Mouse (Mus musculus) monocyte, adult 2 months (primary cell): Measurements from ENCODE around the gene Bcam.

Experiments used
- DNase-seq, 2 experiments: peaks; one replicate each; pipeline ENCODE4 v3.0.0; 2022; ENCODE audit warnings: low spot score in 2 of 2, low read depth in 1 of 2

Gene Bcam

GRCm38 (mm10) chr7:19734178-19734666 lies 36.6 kb downstream of the Bcam start:
- no peak for DNase-seq

- no peak for DNase-seq
Observed at GRCm38 (mm10) chr7:19726541-19726940, 44.3 kb downstream of the Bcam start.

DNA sequence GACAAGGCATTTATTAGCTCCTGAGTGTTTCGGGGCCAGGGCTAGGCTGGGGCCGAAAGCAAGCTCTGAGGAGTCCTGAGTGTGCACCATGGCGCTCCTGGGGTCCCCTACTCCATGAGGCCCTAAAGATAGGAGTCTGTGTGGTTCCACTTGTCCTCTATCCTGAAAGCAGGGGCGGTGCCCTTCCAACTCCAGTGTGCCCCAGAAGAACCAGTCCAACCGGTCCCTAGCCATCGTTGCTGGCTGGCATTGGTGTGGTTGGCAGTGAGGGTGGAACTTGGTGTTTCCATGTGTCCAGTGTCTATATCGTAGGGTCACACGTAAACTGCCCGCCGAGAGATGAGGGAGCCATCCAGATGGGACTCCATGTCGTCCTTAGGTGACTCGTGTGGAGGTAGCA lies 46.6 kb downstream of the Bcam start:
- DNase-seq: no peak

DNA sequence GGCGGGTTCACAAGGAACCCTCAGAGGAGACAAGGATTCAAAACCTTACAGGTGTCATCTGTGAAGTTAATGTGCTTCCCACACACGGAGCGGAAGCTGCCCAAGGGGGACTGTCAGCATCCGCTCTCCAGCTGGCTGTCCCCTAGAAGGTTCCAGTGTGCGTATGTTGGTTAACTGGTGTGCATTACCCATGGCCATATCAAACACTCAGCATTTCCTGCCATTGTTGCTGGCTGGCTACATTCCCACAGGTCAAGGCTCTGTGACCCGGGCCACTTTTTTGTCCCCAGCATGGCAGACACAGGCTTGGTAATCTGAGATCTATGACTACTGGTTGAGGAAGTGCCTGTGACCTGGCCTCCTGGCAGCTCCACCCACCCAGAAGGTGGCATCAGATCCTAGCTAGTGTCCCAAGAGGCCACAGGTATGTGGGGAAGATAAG lies 48.0 kb downstream of the Bcam start:
- no peak for DNase-seq

GRCm38 (mm10) chr7:19719200-19719599 lies 51.6 kb downstream of the Bcam start:
- DNase-seq: no peak

GRCm38 (mm10) chr7:19718297-19718952 lies 52.4 kb downstream of the Bcam start:
- no peak for DNase-seq

DNA sequence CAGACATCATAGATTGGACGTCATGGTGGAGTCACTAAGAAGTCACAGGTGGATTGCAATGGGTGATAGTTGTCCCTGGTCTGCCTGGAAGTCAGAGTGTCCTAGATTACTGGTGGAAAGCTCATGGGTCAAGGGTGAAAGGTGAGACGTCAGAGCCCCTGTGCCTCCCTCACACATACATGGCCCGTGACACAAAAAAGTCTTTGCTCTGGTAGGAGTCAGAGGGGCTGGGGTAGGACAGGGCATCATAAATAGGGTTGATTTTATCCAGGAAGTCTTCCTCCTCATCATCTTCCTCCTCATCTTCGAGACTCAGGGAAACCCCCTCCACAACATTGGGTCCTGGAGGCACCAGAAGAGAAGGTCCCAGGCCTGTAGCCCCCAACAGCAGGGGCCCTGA lies 53.5 kb downstream of the Bcam start:
- DNase-seq: no peak

DNA sequence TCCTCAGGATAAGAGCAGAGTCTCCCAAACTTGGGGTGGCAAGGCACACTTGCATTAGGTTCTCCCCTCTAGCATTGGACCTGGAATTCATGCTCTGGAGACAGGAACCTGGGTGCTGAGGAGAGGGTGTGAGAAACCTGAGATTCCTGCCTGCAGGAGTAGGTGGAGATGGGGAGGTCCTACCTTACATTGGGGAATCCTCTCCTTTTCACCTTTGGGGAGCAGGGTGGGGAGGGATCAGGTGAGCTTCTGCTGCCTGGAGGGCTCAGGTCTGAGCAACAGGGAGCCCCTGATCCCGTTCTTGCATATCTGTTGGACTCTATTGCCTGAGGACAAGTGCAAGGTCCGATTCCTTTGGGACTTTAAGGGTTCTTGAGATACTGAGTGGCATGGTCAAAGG lies 54.0 kb downstream of the Bcam start:
- no peak for DNase-seq

DNA sequence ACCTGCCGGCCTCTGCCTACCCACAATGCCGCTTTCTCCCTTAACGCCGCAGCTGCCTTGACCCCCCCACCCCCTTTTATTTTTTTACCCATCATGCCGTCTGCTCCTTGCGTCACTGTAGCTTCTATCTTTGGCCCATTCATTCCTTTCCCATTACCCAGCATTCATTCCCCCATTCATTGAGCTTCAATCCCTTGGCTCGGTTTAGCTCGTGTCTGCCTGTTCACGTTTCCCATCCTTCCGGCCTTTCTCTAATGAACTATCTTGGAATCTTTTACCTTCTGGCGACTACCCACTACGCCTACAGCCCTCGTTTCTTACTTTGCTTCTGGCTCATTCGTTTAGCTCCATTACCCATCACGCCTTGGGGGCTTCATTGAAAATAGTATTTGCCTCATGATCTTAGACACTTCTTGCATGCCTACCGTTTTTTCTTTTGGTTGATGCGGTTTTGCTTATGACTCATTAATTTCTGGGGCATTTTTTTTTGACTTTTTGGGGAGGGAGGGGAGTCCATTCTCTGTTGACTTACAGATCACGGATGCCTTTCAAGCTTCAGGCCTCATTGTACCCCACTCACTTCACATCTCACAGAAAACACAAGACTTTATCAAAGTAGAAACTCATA lies 54.6 kb downstream of the Bcam start:
- DNase-seq: no peak

- peak; percentile 99 to 100 for DNase-seq
Observed at GRCm38 (mm10) chr7:19715239-19716054, 55.4 kb downstream of the Bcam start, which contains the start of gene Tomm40. Gene Tomm40 (minus strand): TSS chr7:19715438.

GRCm38 (mm10) chr7:19714836-19715235 lies 56.0 kb downstream of the Bcam start:
- DNase-seq: no peak

GRCm38 (mm10) chr7:19713598-19713997 lies 57.2 kb downstream of the Bcam start:
- DNase-seq: no peak

DNA sequence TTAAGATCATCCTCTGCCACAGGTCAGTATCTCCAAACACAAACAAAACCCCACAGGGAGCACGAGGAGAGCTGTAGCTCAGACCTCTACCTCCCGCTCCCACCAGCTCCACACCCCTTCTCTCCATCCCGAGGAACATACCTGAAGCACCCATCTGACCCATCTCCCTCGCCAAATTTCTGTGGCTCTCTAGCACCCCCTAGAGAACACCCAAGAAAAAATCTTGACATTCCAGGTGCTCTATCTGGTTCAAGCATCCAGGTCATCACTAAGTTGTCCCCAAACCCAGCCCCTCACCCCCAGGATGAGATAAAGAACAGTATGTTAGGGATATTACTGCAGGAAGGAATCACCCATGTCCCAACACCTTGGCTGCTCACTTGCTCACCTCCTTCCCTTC lies 57.6 kb downstream of the Bcam start:
- DNase-seq: no peak

GRCm38 (mm10) chr7:19712414-19712813 lies 58.4 kb downstream of the Bcam start:
- no peak for DNase-seq

GRCm38 (mm10) chr7:19710650-19711049 lies 60.2 kb downstream of the Bcam start:
- no peak for DNase-seq
